Mouse (Mus musculus): Measurements from ENCODE around the gene Efna4.

The Efna4 gene

GRCm38 (mm10) chr3:89361675-89362074 lies 23.8 kb upstream of the Efna4 start, which contains the start of gene Dcst2:
Gene Dcst2 (plus strand): TSS chr3:89361975.
- no peak for DNase-seq (ENCODE audit: low spot score)

GRCm38 (mm10) chr3:89360237-89360636 lies 22.4 kb upstream of the Efna4 start:
- DNase-seq (ENCODE audit: low spot score): no peak

GRCm38 (mm10) chr3:89359630-89360029 lies 21.8 kb upstream of the Efna4 start:
- DNase-seq (ENCODE audit: low spot score): peak; percentile 59

- DNase-seq (ENCODE audit: low spot score): peak; percentile 50
Measured at GRCm38 (mm10) chr3:89356029-89356428, 18.2 kb upstream of the Efna4 start.

- no peak for DNase-seq (ENCODE audit: low spot score)
Measured at GRCm38 (mm10) chr3:89355512-89355902, 17.7 kb upstream of the Efna4 start.

GRCm38 (mm10) chr3:89354816-89355511 lies 17.1 kb upstream of the Efna4 start:
- peak; percentile 93 for DNase-seq (ENCODE audit: low spot score)

GRCm38 (mm10) chr3:89351271-89351670 lies 13.4 kb upstream of the Efna4 start:
- no peak for DNase-seq (ENCODE audit: low spot score)

GRCm38 (mm10) chr3:89349869-89350501 lies 12.2 kb upstream of the Efna4 start, which contains the start of gene Adam15:
Gene Adam15 (minus strand): TSS chr3:89349996.
- peak; percentile 95 for DNase-seq (ENCODE audit: low spot score)

- DNase-seq (ENCODE audit: low spot score): peak; percentile 63
Measured at GRCm38 (mm10) chr3:89348911-89349868, 11.4 kb upstream of the Efna4 start.

- no peak for DNase-seq (ENCODE audit: low spot score)
Measured at GRCm38 (mm10) chr3:89347916-89348315, 10.1 kb upstream of the Efna4 start.

GRCm38 (mm10) chr3:89346815-89347540 lies 9.2 kb upstream of the Efna4 start:
- peak; percentile 32 for DNase-seq (ENCODE audit: low spot score)

GRCm38 (mm10) chr3:89343279-89343678 lies 5.5 kb upstream of the Efna4 start:
- DNase-seq (ENCODE audit: low spot score): no peak

GRCm38 (mm10) chr3:89341794-89342193 lies 4.0 kb upstream of the Efna4 start:
- peak; percentile 69 for DNase-seq (ENCODE audit: low spot score)

- DNase-seq (ENCODE audit: low spot score): peak; percentile 82
Measured at GRCm38 (mm10) chr3:89340465-89340864, 2.6 kb upstream of the Efna4 start.

GRCm38 (mm10) chr3:89339416-89339815 lies 1.6 kb upstream of the Efna4 start:
- DNase-seq (ENCODE audit: low spot score): peak; percentile 84

GRCm38 (mm10) chr3:89337062-89337720 lies 637 bp downstream of the Efna4 start:
- DNase-seq (ENCODE audit: low spot score): no peak

- no peak for DNase-seq (ENCODE audit: low spot score)
Measured at GRCm38 (mm10) chr3:89336529-89336928, 1.3 kb downstream of the Efna4 start.

GRCm38 (mm10) chr3:89333053-89333452 lies 4.8 kb downstream of the Efna4 start:
- DNase-seq (ENCODE audit: low spot score): peak; percentile 52

- DNase-seq (ENCODE audit: low spot score): peak; percentile 84
Measured at GRCm38 (mm10) chr3:89332476-89332875, 5.4 kb downstream of the Efna4 start.

- peak; percentile 59 for DNase-seq (ENCODE audit: low spot score)
Measured at GRCm38 (mm10) chr3:89332013-89332412, 5.8 kb downstream of the Efna4 start.

- no peak for DNase-seq (ENCODE audit: low spot score)
Measured at GRCm38 (mm10) chr3:89331561-89331960, 6.3 kb downstream of the Efna4 start.
